Mouse (Mus musculus) embryonic facial prominence, embryonic 14.5 days (tissue): ENCODE measurements around the gene Rasa3. TPM values are rescaled to one million over a fixed set of nuclear protein-coding genes. Genes with fewer than 3 reads are reported as not detected.

Source experiments
- ATAC-seq: fragments of 200-750 bp; cut with Nextera tagmentation; 2 replicates; pipeline ENCODE4 v1.8.0; 2017; ENCODE audit warnings: low read depth, moderate number of reproducible peaks, moderate TSS enrichment
- DNase-seq: peaks from one replicate; pipeline ENCODE4 v3.0.0-alpha.2; 2015; ENCODE audit warnings: low spot score
- H3K27ac ChIP-seq: fragments of 300-500 bp; sonication (generic); replicated peaks from 2 replicates; pipeline ENCODE4 v1.5.1; 2014; ENCODE audit warnings: low read depth, mild to moderate bottlenecking, low read length, moderate library complexity
- H3K27me3 ChIP-seq: fragments of 300-500 bp; sonication (generic); replicated peaks from 2 replicates; pipeline ENCODE4 v1.6.1; 2014; ENCODE audit warnings: low read length; ENCODE audit not compliant: control insufficient read depth, insufficient read depth
- H3K36me3 ChIP-seq: fragments of 300-500 bp; sonication (generic); 2 replicates; pipeline ENCODE4 v1.6.1; 2014; ENCODE audit warnings: low read length, mixed read lengths; ENCODE audit not compliant: control insufficient read depth, insufficient read depth
- H3K4me1 ChIP-seq: fragments of 300-500 bp; sonication (generic); 2 replicates; pipeline ENCODE4 v1.6.1; 2014; ENCODE audit warnings: antibody characterized with exemption, low read length; ENCODE audit not compliant: control insufficient read depth, insufficient read depth
- H3K4me2 ChIP-seq: fragments of 300-500 bp; sonication (generic); 2 replicates; pipeline ENCODE4 v1.6.1; 2014; ENCODE audit warnings: low read depth, mild to moderate bottlenecking, low read length, moderate library complexity, mixed read lengths
- H3K4me3 ChIP-seq: fragments of 300-500 bp; sonication (generic); 2 replicates; pipeline ENCODE4 v1.5.1; 2014; ENCODE audit warnings: low read depth, mild to moderate bottlenecking, low read length
- H3K9ac ChIP-seq: fragments of 300-500 bp; sonication (generic); 2 replicates; pipeline ENCODE4 v1.6.1; 2014; ENCODE audit warnings: low read depth, mild to moderate bottlenecking, low read length, moderate library complexity, mixed read lengths
- H3K9me3 ChIP-seq: fragments of 300-500 bp; sonication (generic); 2 replicates; pipeline ENCODE4 v1.6.1; 2016; ENCODE audit warnings: low read length; ENCODE audit not compliant: control insufficient read depth
- WGBS: fragments of 180-500 bp; shearing (Covaris S2); extraction: QIAGEN DNeasy Blood & Tissue Kit; methylation state at CpG from one replicate; pipeline ENCODE4 v1.1.7; 2014; 5-methylcytosine and 5-hydroxymethylcytosine counted together
- polyA plus RNA-seq: library from polyadenylated mRNA; unstranded; fragments of >200 nt; fragmentation: Nextera tagmentation; extraction: Ambion mirVana; gene quantifications from 2 replicates; pipeline ENCODE4 v1.2.1, GENCODE M21; 2014

The Rasa3 gene
- polyA plus RNA-seq, 1 experiment from 2014 or later, result 39.4 TPM

DNA sequence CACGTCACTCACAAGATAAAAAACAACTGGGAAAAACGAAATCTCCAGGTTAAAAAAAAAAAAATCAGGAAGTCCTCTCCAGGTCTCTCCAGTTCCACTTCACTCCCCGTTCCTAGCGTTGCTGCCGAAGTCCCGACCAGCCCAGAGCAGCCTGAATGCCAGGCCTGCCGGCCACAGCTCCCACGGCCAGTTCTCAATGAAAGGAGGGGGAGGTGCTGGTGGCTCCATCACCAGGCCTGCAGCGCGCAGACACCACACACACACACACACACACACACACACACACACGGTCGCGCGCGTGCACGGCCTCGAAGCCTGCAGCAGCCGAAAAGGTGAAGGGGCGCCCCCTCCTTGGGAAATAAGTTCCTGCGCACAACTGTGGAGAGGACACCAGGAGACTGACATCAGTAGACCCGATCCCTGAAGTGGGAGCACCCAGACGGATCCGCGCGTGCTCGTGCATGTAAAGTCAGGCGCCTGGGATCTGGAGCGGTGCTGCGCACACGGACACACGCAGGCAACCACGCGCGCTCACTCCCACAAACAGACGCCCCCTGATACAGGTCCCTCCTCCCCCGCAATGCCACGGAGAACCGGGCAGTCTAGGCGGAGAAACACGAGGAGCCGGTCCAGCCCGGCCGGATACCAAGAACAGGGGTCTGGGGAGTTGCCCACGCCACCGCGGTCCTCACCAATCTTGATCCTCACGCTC, 546 bp downstream of the Rasa3 start:
- WGBS, result under 1% methylated on average over 32 of the region's 47 CpGs
- H3K4me2 ChIP-seq, result peak overlapping the region; percentile 88
- H3K36me3 ChIP-seq, result no peaks in the 10 kb centered on the region
- peak; percentile 61 for ATAC-seq
- peak; percentile 84 for DNase-seq
- H3K4me3 ChIP-seq, result peak overlapping the region; percentile 85
- H3K27ac ChIP-seq, result peak overlapping the region; percentile 78
- peaks cover 11% of the 10 kb centered on the region; the same call in 1 of the 2 replicates for H3K4me1 ChIP-seq
- peak overlapping the region; percentile 72 for H3K9ac ChIP-seq
- no peaks in the 10 kb centered on the region for H3K9me3 ChIP-seq
- peaks cover 4% of the 10 kb centered on the region; the same call in 1 of the 2 replicates for H3K27me3 ChIP-seq

DNA sequence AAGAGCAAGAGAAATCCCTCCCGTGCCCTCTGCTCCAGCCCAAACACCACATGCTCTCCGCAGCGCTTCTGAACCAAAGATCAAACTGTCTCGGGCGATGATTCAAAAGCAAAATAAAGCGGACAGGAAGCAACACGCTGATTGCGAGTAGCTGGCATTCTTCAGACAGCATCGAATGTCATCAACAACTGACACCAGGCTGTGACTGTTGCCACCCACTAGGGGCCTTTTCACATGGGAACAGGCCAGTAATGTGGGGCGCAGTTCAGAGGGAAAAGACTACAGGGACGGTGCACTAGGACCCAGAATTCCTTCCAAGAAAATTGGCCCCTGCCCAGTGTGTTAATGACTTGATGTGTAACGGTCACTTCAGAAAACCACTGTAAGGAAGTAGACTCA, 1.1 kb downstream of the Rasa3 start:
- peak overlapping the region; percentile 88 for H3K4me2 ChIP-seq
- no peaks in the 10 kb centered on the region for H3K9me3 ChIP-seq
- H3K27me3 ChIP-seq, result peaks cover 4% of the 10 kb centered on the region; the same call in 1 of the 2 replicates
- peak overlapping the region; percentile 85 for H3K4me3 ChIP-seq
- H3K9ac ChIP-seq, result peak overlapping the region; percentile 72
- under 1% methylated on average over 12 of the region's 12 CpGs for WGBS
- peaks cover 11% of the 10 kb centered on the region; the same call in 1 of the 2 replicates for H3K4me1 ChIP-seq
- no peak for ATAC-seq
- H3K27ac ChIP-seq, result peak overlapping the region; percentile 78; the same call in 1 of the 2 replicates
- no peaks in the 10 kb centered on the region for H3K36me3 ChIP-seq
- peak; percentile 82 for DNase-seq

DNA sequence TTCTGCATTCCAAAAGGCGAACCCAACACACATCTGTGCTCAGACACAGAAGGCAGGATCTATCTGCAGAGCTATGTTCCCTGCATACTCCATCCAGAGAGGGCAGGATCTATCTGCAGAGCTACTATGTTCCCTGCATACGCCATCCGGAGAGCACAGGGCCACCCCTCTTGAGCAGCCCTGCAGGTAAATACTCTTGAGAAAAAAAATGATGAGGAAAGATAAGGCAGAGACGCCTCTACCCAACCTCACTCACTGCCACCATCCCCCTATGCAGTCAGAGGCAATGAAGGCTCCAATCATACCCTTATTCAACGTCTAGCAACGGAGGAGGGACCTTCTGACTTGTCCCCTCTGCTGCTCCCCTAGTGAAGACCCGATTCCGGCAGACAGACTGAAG, 1.9 kb downstream of the Rasa3 start:
- H3K9me3 ChIP-seq, result no peaks in the 10 kb centered on the region
- peaks cover 4% of the 10 kb centered on the region; the same call in 1 of the 2 replicates for H3K27me3 ChIP-seq
- peak overlapping the region; percentile 78 for H3K27ac ChIP-seq
- H3K4me2 ChIP-seq, result peak overlapping the region; percentile 88
- H3K36me3 ChIP-seq, result no peaks in the 10 kb centered on the region
- peaks cover 11% of the 10 kb centered on the region; the same call in 1 of the 2 replicates for H3K4me1 ChIP-seq
- H3K9ac ChIP-seq, result peak overlapping the region; percentile 72
- no peak for ATAC-seq
- no peak for DNase-seq
- peak overlapping the region; percentile 85 for H3K4me3 ChIP-seq
- WGBS, result 42% methylated on average over 8 of the region's 8 CpGs

DNA sequence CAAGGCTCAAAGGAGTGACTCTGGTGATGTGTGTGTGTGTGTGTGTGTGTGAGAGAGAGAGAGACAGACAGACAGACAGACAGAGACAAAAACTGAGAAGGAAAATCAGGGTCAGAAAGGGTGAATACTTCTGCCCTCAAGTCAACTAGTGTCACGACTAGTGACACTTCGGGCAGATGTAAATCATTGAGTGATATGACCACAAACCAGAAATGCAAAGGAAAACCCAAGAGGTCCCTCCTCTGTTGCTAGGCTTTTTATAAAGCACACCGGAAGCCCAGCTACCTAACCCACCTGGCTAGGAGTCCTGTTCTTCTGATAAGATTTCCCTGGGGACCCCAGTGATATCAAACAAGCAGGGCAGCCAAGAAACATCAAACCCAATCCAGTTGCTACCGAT, 2.3 kb downstream of the Rasa3 start:
- Histone ChIP-seq H3K36me3 (no peaks in the 10 kb centered on the region), H3K4me3 (peak overlapping the region; percentile 85), H3K9me3 (no peaks in the 10 kb centered on the region), H3K9ac (peak overlapping the region; percentile 72), H3K4me2 (peak overlapping the region; percentile 88), H3K4me1 (peaks cover 14% of the 10 kb centered on the region; the same call in 1 of the 2 replicates), H3K27me3 (peaks cover 4% of the 10 kb centered on the region; the same call in 1 of the 2 replicates), H3K27ac (peak overlapping the region; percentile 50; the same call in 1 of the 2 replicates)
- 57% methylated on average over 4 of the region's 4 CpGs for WGBS
- DNase-seq (no peak), ATAC-seq (no peak)

DNA sequence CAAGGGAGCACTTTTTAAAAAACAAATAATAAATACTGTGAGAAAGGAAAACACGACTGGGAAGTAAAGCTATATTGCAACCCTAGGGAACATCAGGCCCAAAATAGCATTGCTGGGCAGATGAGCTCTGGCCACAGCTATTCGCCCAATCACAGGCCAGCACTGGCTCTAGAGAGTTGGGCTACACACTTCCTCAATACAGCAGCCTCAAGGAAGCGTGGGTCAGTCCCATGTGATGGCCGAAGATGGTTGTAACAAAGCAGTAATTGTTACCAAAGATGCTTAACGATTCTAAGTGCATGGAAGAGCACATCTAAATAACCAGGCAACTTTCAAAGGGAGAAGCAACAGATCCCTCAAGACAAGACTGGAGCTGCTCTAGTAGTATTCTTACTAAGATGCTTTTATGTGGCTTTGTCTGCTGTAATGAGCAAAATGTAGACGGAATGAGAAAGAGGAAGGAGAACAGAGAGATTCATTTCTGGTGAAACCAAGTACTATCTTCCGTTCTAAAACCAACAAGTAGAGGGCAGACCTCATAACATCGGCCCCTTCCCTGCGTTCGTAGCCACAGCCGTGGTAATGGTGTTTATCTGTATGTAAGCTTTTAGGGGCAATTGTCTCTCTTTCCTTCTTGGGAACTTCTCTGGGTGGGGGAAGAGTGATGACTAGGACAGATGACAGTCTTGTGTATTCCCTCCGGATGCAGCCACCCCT, 3.0 kb downstream of the Rasa3 start:
- H3K4me2 ChIP-seq, result peak overlapping the region; percentile 88
- no peaks in the 10 kb centered on the region for H3K36me3 ChIP-seq
- ATAC-seq, result no peak
- peaks cover 20% of the 10 kb centered on the region; the same call in 1 of the 2 replicates for H3K4me1 ChIP-seq
- peak; percentile 59 for DNase-seq
- WGBS, result 46% methylated on average over 12 of the region's 12 CpGs
- peak overlapping the region; percentile 50 for H3K27ac ChIP-seq
- H3K27me3 ChIP-seq, result peaks cover 4% of the 10 kb centered on the region; the same call in 1 of the 2 replicates
- peak overlapping the region; percentile 85; the same call in 1 of the 2 replicates for H3K4me3 ChIP-seq
- H3K9ac ChIP-seq, result no peak overlapping the region
- no peaks in the 10 kb centered on the region for H3K9me3 ChIP-seq

DNA sequence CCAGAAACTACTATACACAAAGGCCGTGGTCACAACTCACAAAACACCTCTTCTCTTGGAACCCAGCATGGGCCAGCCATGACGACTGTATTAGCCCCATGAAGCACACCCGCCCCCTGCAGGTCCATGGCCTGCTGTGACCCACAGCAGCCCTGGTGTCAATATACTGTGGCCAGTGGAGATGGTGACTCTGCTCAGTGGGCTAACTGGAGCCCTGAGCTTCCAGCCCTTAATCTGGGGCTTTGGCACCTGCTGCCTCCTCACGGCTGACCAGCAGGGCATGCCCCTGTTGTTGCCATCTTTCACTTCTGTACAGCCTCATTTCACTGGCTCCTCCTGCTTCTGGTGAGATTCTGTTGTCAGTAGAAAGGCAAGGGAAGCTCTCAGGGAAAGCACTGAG, 4.2 kb downstream of the Rasa3 start:
- ATAC-seq (no peak), DNase-seq (no peak)
- Histone ChIP-seq H3K9me3 (no peaks in the 10 kb centered on the region), H3K4me1 (peaks cover 26% of the 10 kb centered on the region), H3K27me3 (no peaks in the 10 kb centered on the region), H3K4me2 (no peak overlapping the region), H3K4me3 (no peak overlapping the region), H3K9ac (no peak overlapping the region), H3K27ac (no peak overlapping the region), H3K36me3 (no peaks in the 10 kb centered on the region)
- 80% methylated on average over 4 of the region's 4 CpGs for WGBS

DNA sequence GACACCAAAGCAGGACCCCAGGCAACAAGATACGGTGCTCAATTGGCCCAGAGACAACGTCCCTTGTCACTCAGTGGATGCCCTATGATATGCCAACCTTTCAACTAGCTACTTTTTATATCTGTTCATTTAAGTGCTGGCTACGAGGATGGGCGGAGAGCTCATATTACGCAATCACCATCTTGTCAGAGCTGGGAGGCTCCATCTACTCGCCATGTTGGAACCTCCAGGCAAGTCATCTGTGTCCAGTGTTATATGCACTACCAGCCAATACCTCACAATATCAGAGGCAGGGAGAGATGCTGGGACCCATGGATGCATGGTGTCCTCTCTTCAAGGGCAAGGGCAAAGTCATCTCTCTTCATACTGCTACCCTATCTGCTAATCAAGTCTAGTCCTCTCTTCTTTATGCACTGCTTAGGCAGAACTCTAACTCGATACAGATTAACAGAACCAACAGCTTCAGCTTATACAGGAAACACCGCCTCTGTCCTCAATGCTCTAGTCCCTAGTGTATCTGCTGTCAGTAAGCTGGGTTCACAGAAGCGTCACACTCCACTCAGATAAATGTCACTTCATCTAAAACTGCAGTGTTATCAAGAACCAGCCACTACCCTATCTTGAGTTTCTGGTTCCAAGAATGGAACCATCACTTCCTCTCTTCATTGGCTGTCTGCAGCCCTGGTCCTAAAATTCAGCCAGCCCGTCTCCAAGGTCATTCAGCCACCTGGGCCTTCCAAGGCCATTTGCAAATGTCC, 6.0 kb downstream of the Rasa3 start:
- H3K27me3 ChIP-seq, result no peaks in the 10 kb centered on the region
- H3K4me1 ChIP-seq, result peaks cover 32% of the 10 kb centered on the region
- 86% methylated on average over 10 of the region's 10 CpGs for WGBS

DNA sequence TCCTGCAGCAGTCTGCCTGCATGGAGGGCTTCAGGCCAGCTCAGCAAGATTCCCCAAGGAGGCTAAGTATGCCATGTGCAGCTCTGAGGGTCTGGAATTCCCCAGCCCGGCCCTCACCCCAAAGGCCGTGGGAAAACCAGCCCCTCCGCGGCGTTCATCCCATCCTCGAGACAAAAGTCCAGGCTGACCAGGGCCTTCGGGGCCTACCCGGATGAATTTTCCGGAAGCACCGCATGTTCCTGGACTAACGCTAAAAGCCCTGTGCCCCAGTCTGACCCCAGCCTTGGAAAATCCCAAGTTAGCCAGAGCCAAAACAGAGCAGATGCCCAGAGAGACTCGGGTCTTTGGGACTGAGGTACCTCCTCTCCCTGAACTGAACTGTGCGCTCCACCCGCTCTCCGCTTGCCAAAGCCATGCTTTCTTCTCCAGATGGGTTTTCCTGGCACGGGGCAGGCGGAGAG, 7.4 kb downstream of the Rasa3 start:
- WGBS, result 62% methylated on average over 17 of the region's 17 CpGs
- H3K9ac ChIP-seq, result no peak overlapping the region

More for the DNA sequence above, 6.0 kb downstream of the Rasa3 start:
- no peak overlapping the region for H3K27ac ChIP-seq
- no peak overlapping the region for H3K4me3 ChIP-seq
- no peaks in the 10 kb centered on the region for H3K9me3 ChIP-seq
- no peak overlapping the region for H3K4me2 ChIP-seq
- DNase-seq (no peak), ATAC-seq (no peak)
- H3K9ac ChIP-seq, result no peak overlapping the region
- no peaks in the 10 kb centered on the region for H3K36me3 ChIP-seq

More for the DNA sequence above, 7.4 kb downstream of the Rasa3 start:
- peak overlapping the region; percentile 44 for H3K27ac ChIP-seq
- no peaks in the 10 kb centered on the region for H3K27me3 ChIP-seq
- no peak overlapping the region for H3K4me2 ChIP-seq
- ATAC-seq (no peak), DNase-seq (no peak)
- H3K4me3 ChIP-seq, result no peak overlapping the region
- no peaks in the 10 kb centered on the region for H3K9me3 ChIP-seq
- H3K4me1 ChIP-seq, result peaks cover 34% of the 10 kb centered on the region
- no peaks in the 10 kb centered on the region for H3K36me3 ChIP-seq
